Mouse (Mus musculus): Measurements from ENCODE around the gene Cacul1.

- TF ChIP-seq CTCF (IDR thresholded peaks at IDR 0.05; ENCODE audit: control insufficient read depth, insufficient read depth, insufficient replicate concordance, low read depth, low read length): no peak
- no peak for TF ChIP-seq POLR2A (IDR thresholded peaks at IDR 0.05; ENCODE audit: control insufficient read depth, low read depth, low read length)
Observed at GRCm38 (mm10) chr19:60581377-60582290, 809 bp upstream of the Cacul1 start.

Data from testis, adult 2 months (tissue).